Mouse (Mus musculus) urinary bladder, postnatal 4 days (tissue): ENCODE results near the gene Pif1.
A peak's percentile ranks its signal among the peaks of the same experiment; 100 is the strongest.

Source experiments
- DNase-seq, 2 experiments: peaks; one replicate each; pipeline ENCODE4 v3.0.0; 2021 to 2022; ENCODE audit warnings: low spot score in 2 of 2

Gene Pif1

GRCm38 (mm10) chr9:65586406-65587269 lies at the start of gene Pif1:
Pif1 (plus strand) TSS chr9:65587160.
- peak; percentile 75 to 84 for DNase-seq

GRCm38 (mm10) chr9:65537901-65538630 lies 48.9 kb upstream of the Pif1 start:
- no peak for DNase-seq

GRCm38 (mm10) chr9:65539697-65540096 lies 47.3 kb upstream of the Pif1 start:
- DNase-seq = no peak

GRCm38 (mm10) chr9:65541126-65542068 lies 45.6 kb upstream of the Pif1 start:
- DNase-seq = no peak

- no peak for DNase-seq
These were observed 44.8 kb upstream of the Pif1 start for GRCm38 (mm10) chr9:65542111-65542524.

GRCm38 (mm10) chr9:65545635-65546412 lies 41.1 kb upstream of the Pif1 start:
- DNase-seq = no peak

- DNase-seq = no peak
These were observed 40.6 kb upstream of the Pif1 start for GRCm38 (mm10) chr9:65546413-65546695.

GRCm38 (mm10) chr9:65547111-65547510 lies 39.8 kb upstream of the Pif1 start:
- DNase-seq = no peak

GRCm38 (mm10) chr9:65547844-65548243 lies 39.1 kb upstream of the Pif1 start:
- DNase-seq = no peak

- DNase-seq = no peak
These were observed 38.6 kb upstream of the Pif1 start for GRCm38 (mm10) chr9:65548311-65548710.

- no peak for DNase-seq
These were observed 37.8 kb upstream of the Pif1 start for GRCm38 (mm10) chr9:65549139-65549538.

GRCm38 (mm10) chr9:65549643-65550042 lies 37.3 kb upstream of the Pif1 start:
- no peak for DNase-seq

- DNase-seq = no peak
These were observed 36.7 kb upstream of the Pif1 start for GRCm38 (mm10) chr9:65550079-65550831.

- DNase-seq = peak; percentile 83 to 84
These were observed 35.9 kb upstream of the Pif1 start for GRCm38 (mm10) chr9:65551035-65551434.

- no peak for DNase-seq
These were observed 34.8 kb upstream of the Pif1 start for GRCm38 (mm10) chr9:65552141-65552540.

GRCm38 (mm10) chr9:65552711-65553110 lies 34.2 kb upstream of the Pif1 start:
- DNase-seq = no peak

- peak in 1 of 2 experiments; percentile 56 for DNase-seq
These were observed 32.0 kb upstream of the Pif1 start for GRCm38 (mm10) chr9:65555001-65555405.

GRCm38 (mm10) chr9:65555621-65556020 lies 31.3 kb upstream of the Pif1 start:
- DNase-seq = no peak

- no peak for DNase-seq
These were observed 30.6 kb upstream of the Pif1 start for GRCm38 (mm10) chr9:65556349-65556748.

- peak in 1 of 2 experiments; percentile 16 for DNase-seq
These were observed 30.0 kb upstream of the Pif1 start for GRCm38 (mm10) chr9:65556979-65557378.
